Mouse (Mus musculus): ENCODE data around the gene Ctnna2. TPM values are rescaled to one million over a fixed set of nuclear protein-coding genes. Genes with fewer than 3 reads are reported as not detected.

Gene Ctnna2
- polyA plus RNA-seq, 1 experiment: 0.11 TPM

DNA sequence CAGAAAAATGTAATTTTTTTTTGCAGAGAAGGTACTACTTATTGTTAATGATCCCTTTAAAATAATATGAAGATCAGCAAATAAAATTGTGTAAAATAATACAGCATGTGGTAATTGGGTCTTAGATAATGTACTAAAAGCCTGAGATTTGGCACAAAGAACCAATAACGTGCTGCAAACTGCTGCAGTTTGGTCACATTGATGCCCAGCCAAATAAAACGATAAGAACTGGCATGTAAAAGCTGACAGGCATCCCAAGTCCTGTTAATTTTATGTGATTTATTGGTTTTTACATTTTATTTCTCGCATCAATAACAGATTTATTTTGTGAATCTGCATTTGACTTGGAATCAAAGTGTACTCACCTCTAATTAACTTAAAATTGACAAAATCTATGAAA, 497.4 kb downstream of the Ctnna2 start:
- Histone ChIP-seq H3K4me3 (ENCODE audit: low read depth, low read length) (no peak overlapping the region), H3K27me3 (ENCODE audit: control insufficient read depth, insufficient read depth, low read length) (no peaks in the 10 kb centered on the region), H3K27ac (ENCODE audit: insufficient read depth, low read depth, low read length) (no peak overlapping the region), H3K36me3 (ENCODE audit: control insufficient read depth, insufficient read depth, low read length) (no peaks in the 10 kb centered on the region), H3K4me1 (ENCODE audit: control insufficient read depth, insufficient read depth, insufficient read length, low read length) (no peaks in the 10 kb centered on the region)
- no peak for TF ChIP-seq CTCF (IDR thresholded peaks at IDR 0.05; ENCODE audit: extremely low read depth, insufficient read length, insufficient replicate concordance, low read depth, low read length)
- no peak for TF ChIP-seq POLR2A (IDR thresholded peaks at IDR 0.05; ENCODE audit: low read depth, low read length)
- WGBS: 74% methylated on average over 3 of the region's 3 CpGs

DNA sequence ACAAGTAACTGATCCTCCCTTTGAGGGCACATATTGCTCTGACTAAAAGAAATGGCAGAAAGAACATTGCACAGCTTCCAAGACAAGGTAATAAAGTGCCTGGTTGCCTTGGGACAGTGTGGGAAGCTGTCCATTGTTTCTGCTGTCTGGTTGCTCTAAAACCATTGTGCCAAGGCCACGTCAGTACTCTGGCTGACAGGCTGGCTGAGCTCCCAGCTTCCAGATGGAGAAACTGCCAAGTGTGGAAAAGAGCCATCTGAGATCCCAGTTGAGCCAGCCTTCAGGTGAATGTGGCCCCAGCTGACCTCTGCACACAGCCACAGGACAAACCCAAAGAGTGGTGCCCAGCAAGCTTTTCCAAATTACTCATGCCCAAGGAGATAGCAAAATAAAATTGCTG, 504.1 kb downstream of the Ctnna2 start:
- Histone ChIP-seq H3K36me3 (ENCODE audit: control insufficient read depth, insufficient read depth, low read length) (no peaks in the 10 kb centered on the region), H3K27me3 (ENCODE audit: control insufficient read depth, insufficient read depth, low read length) (no peaks in the 10 kb centered on the region), H3K27ac (ENCODE audit: insufficient read depth, low read depth, low read length) (no peak overlapping the region), H3K4me1 (ENCODE audit: control insufficient read depth, insufficient read depth, insufficient read length, low read length) (no peaks in the 10 kb centered on the region), H3K4me3 (ENCODE audit: low read depth, low read length) (no peak overlapping the region)
- TF ChIP-seq CTCF (IDR thresholded peaks at IDR 0.05; ENCODE audit: extremely low read depth, insufficient read length, insufficient replicate concordance, low read depth, low read length) (no peak), POLR2A (IDR thresholded peaks at IDR 0.05; ENCODE audit: low read depth, low read length) (no peak)
- WGBS: 50% methylated on average over 1 of the region's 1 CpGs

DNA sequence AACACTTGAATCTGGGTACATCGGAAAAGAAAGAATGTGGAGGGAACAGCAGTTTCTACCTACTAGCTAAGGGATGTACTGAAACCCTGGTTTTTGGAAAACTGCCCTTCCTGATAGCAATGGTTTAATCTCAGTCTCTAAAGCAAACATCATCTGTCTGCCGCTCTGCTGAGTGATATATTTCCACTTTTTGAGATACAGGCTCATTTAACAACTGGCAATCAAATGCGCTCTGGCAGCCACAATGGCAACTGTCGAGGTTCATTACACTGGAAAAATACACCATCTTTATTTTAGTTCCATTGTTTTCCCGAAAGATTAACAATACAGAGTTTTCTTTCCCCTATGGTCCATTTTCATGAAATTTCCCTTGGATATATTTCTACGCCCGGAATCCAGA, 506.2 kb downstream of the Ctnna2 start:
- TF ChIP-seq CTCF (IDR thresholded peaks at IDR 0.05; ENCODE audit: extremely low read depth, insufficient read length, insufficient replicate concordance, low read depth, low read length) (no peak), POLR2A (IDR thresholded peaks at IDR 0.05; ENCODE audit: low read depth, low read length) (no peak)

DNA sequence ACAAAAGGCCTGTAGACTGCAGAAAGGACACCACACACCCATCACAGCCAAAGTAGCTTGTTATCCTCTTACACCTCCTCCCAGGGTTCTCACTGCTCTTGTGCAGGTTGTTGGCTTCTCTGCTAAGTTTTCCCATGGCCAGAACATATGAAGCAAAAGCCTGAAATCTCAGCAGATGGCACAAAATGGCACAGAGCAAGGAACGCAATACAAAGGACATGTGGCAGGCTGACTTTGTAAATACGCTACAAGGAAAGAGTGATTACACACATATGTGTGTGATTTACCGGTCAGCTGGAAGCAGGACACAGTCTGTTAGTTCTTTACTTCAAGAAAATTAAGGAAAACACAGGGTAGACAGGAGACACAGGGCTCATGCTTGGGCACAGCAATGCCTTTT, 511.4 kb downstream of the Ctnna2 start:
- Histone ChIP-seq H3K27me3 (ENCODE audit: control insufficient read depth, insufficient read depth, low read length) (no peaks in the 10 kb centered on the region), H3K36me3 (ENCODE audit: control insufficient read depth, insufficient read depth, low read length) (no peaks in the 10 kb centered on the region), H3K4me3 (ENCODE audit: low read depth, low read length) (no peak overlapping the region), H3K4me1 (ENCODE audit: control insufficient read depth, insufficient read depth, insufficient read length, low read length) (no peaks in the 10 kb centered on the region), H3K27ac (ENCODE audit: insufficient read depth, low read depth, low read length) (no peak overlapping the region)
- no peak for TF ChIP-seq CTCF (IDR thresholded peaks at IDR 0.05; ENCODE audit: extremely low read depth, insufficient read length, insufficient replicate concordance, low read depth, low read length)
- no peak for TF ChIP-seq POLR2A (IDR thresholded peaks at IDR 0.05; ENCODE audit: low read depth, low read length)
- WGBS: 79% methylated on average over 3 of the region's 3 CpGs

More for the DNA sequence above, 506.2 kb downstream of the Ctnna2 start:
- H3K27ac ChIP-seq (ENCODE audit: insufficient read depth, low read depth, low read length): no peak overlapping the region
- H3K4me1 ChIP-seq (ENCODE audit: control insufficient read depth, insufficient read depth, insufficient read length, low read length): no peaks in the 10 kb centered on the region
- no peaks in the 10 kb centered on the region for H3K36me3 ChIP-seq (ENCODE audit: control insufficient read depth, insufficient read depth, low read length)
- 78% methylated on average over 7 of the region's 7 CpGs for WGBS
- no peaks in the 10 kb centered on the region for H3K27me3 ChIP-seq (ENCODE audit: control insufficient read depth, insufficient read depth, low read length)
- no peak overlapping the region for H3K4me3 ChIP-seq (ENCODE audit: low read depth, low read length)

DNA sequence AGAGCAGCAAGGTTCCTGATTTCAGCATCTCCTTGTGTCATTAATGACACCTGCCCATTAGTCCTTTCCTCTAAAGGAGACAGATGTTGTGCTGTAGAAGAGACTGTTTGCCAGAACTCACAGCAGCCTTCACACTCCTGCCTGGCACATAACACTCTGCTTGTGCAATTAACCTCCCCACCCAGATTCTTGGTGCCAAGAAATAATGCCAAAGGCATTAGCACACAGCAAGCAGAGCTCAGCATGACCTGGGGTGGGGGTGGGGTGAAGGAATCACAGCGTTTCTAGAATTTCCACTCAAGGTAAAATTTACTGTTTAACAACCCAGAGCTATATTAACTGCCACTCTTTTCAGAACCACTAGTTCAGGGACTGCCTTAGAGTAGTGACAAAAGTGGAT, 516.8 kb downstream of the Ctnna2 start:
- Histone ChIP-seq H3K27ac (ENCODE audit: insufficient read depth, low read depth, low read length) (no peak overlapping the region), H3K36me3 (ENCODE audit: control insufficient read depth, insufficient read depth, low read length) (no peaks in the 10 kb centered on the region), H3K27me3 (ENCODE audit: control insufficient read depth, insufficient read depth, low read length) (no peaks in the 10 kb centered on the region), H3K4me3 (ENCODE audit: low read depth, low read length) (no peak overlapping the region), H3K4me1 (ENCODE audit: control insufficient read depth, insufficient read depth, insufficient read length, low read length) (no peaks in the 10 kb centered on the region)
- WGBS: 32% methylated on average over 1 of the region's 1 CpGs
- no peak for TF ChIP-seq POLR2A (IDR thresholded peaks at IDR 0.05; ENCODE audit: low read depth, low read length)
- TF ChIP-seq CTCF (IDR thresholded peaks at IDR 0.05; ENCODE audit: extremely low read depth, insufficient read length, insufficient replicate concordance, low read depth, low read length): no peak

DNA sequence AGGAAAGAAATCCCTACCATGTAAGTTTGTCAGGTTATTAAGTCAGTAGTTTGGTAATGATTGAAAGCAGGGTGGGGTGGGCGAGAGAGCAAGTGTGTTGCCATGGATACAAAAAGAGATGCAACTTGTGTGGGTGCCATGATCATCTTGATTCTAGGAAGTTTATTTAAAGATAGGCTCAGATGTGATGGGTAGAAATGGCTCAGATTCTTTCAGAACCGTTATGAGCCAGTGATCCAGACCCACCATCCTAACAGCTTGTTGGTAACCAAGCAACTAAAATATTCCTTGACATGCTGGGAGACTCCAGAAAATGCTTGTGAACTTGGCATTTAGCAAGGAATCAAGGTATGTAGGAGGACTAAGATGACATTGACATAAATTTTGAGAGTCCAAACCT, 521.6 kb downstream of the Ctnna2 start:
- no peaks in the 10 kb centered on the region for H3K27me3 ChIP-seq (ENCODE audit: control insufficient read depth, insufficient read depth, low read length)
- H3K36me3 ChIP-seq (ENCODE audit: control insufficient read depth, insufficient read depth, low read length): no peaks in the 10 kb centered on the region
- WGBS: 75% methylated on average over 2 of the region's 2 CpGs
- H3K4me3 ChIP-seq (ENCODE audit: low read depth, low read length): no peak overlapping the region
- no peaks in the 10 kb centered on the region for H3K4me1 ChIP-seq (ENCODE audit: control insufficient read depth, insufficient read depth, insufficient read length, low read length)
- TF ChIP-seq POLR2A (IDR thresholded peaks at IDR 0.05; ENCODE audit: low read depth, low read length) (no peak), CTCF (IDR thresholded peaks at IDR 0.05; ENCODE audit: extremely low read depth, insufficient read length, insufficient replicate concordance, low read depth, low read length) (no peak)
- H3K27ac ChIP-seq (ENCODE audit: insufficient read depth, low read depth, low read length): no peak overlapping the region

DNA sequence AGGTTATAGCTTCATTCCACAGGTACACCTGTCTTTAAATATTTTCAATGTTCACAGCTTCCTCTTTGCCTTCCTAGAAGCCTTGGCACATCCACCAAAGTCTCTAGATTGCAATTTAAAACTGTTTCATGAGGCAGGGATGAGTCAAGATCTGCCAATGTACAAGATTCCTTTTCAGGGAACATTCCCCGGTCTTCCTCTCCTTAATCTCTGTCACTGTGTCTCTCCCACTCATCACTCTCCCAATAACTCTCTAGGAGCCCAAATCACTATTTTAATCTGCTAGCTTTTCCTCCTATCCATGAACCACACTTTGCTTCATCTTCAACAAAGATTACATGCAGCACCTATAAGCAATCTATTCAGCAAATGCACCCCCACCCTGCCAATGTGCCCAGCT, 532.6 kb downstream of the Ctnna2 start:
- TF ChIP-seq CTCF (IDR thresholded peaks at IDR 0.05; ENCODE audit: extremely low read depth, insufficient read length, insufficient replicate concordance, low read depth, low read length) (no peak), POLR2A (IDR thresholded peaks at IDR 0.05; ENCODE audit: low read depth, low read length) (no peak)
- Histone ChIP-seq H3K27ac (ENCODE audit: insufficient read depth, low read depth, low read length) (no peak overlapping the region), H3K4me3 (ENCODE audit: low read depth, low read length) (no peak overlapping the region), H3K36me3 (ENCODE audit: control insufficient read depth, insufficient read depth, low read length) (no peaks in the 10 kb centered on the region), H3K27me3 (ENCODE audit: control insufficient read depth, insufficient read depth, low read length) (no peaks in the 10 kb centered on the region), H3K4me1 (ENCODE audit: control insufficient read depth, insufficient read depth, insufficient read length, low read length) (no peaks in the 10 kb centered on the region)
- WGBS: 92% methylated on average over 1 of the region's 1 CpGs

DNA sequence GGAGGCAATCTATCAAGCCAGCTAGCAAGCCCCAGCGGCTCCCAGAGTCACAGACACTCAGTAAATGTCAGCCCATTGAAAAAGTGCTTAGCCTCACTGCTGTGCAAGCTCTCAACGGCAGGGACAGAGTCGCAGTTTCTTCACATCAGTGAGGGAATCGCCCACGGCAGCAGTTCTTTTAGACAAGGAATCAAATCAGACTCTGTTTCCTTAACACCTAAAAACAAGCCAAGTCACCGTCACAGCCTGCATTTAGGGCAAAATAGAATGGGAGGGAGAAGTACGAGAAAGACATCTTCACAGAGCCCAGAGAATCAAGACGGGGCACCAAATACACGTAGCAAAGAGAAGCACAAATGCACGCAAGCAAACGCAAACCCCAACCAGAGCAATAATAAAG, 535.6 kb downstream of the Ctnna2 start:
- Histone ChIP-seq H3K27me3 (ENCODE audit: control insufficient read depth, insufficient read depth, low read length) (no peaks in the 10 kb centered on the region), H3K4me3 (ENCODE audit: low read depth, low read length) (no peak overlapping the region), H3K36me3 (ENCODE audit: control insufficient read depth, insufficient read depth, low read length) (no peaks in the 10 kb centered on the region), H3K27ac (ENCODE audit: insufficient read depth, low read depth, low read length) (no peak overlapping the region), H3K4me1 (ENCODE audit: control insufficient read depth, insufficient read depth, insufficient read length, low read length) (no peaks in the 10 kb centered on the region)
- 81% methylated on average over 11 of the region's 11 CpGs for WGBS
- TF ChIP-seq POLR2A (IDR thresholded peaks at IDR 0.05; ENCODE audit: low read depth, low read length) (no peak), CTCF (IDR thresholded peaks at IDR 0.05; ENCODE audit: extremely low read depth, insufficient read length, insufficient replicate concordance, low read depth, low read length) (no peak)

Measured in small intestine, adult 2 months (tissue).